Mouse (Mus musculus) 3T3-L1 (cell line): Measurements from ENCODE around the gene Pnrc2.

Experiments
- DNase-seq: peaks from one replicate; pipeline ENCODE4 v3.0.0-alpha.2; 2015; ENCODE audit warnings: low read depth, low spot score

The Pnrc2 gene

GRCm38 (mm10) chr4:135873526-135874202, at the start of gene Pnrc2:
Pnrc2 (minus strand) TSS chr4:135873850.
- DNase-seq, result peak; percentile 88

DNA sequence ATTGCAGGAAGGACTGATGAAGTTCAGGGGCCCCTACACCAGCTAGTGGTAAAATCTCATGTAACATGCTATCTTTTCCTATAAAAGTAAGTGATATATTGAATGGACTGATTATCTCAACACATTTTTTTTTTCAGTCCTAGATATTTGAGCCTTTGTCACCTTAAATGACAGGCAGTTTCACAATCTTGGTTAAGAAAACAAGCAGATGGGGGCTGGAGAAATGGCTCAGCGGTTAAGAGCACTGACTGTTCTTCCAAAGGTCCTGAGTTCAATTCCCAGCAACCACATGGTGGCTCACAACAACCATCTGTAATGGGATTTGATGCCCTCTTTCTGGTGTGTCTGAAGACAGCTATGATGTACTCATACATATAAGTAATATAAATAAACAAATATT, 48.5 kb upstream of the Pnrc2 start:
- no peak for DNase-seq

DNA sequence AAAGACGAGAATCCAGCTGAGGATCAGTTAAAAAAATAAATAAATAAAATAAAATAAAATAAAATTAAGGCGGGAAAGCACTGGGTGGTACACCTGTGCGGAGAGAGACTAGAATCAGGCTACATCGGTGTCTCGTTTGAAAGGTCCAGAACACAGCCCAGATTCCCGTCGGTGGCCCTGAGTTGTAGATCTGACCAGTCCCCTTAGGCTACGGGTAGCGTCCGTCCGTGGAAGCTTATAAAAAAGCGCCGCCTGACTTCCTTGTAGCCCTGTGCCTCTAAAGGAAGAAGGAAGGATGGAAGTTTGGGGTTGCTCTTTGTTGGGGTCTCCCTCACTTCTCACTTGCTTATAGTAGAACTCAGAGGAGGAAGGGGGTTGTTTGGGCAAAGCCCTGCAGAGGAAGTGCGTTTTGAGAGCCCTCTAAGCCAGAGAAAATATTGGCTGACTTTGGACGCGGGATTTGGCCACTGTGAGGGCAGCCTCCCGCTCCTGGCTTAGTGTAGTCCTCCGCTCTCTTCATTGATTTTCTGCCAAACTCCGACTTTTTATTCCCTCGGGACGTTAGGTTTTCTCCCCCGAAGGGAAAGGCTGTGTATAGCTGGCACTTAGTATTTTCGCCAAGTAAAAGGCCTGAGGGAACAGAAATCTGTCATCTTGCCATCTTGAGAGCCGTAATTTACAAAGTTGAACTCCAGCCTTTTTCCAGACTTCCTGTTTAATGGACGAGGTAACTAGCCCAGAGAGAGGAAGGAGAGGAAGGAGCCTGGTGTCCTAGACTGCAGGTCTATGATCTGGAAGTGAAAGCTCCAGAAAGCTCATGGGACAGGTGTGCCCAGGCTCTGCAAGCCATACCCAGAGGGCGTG, 47.8 kb upstream of the Pnrc2 start:
- peak; percentile 75 for DNase-seq

GRCm38 (mm10) chr4:135920304-135921241, 46.9 kb upstream of the Pnrc2 start, which contains the start of gene Fuca1:
Fuca1 (plus strand) TSS chr4:135920735.
- peak; percentile 94 for DNase-seq

- no peak for DNase-seq
These were observed 45.6 kb upstream of the Pnrc2 start for GRCm38 (mm10) chr4:135919280-135919639.

DNA sequence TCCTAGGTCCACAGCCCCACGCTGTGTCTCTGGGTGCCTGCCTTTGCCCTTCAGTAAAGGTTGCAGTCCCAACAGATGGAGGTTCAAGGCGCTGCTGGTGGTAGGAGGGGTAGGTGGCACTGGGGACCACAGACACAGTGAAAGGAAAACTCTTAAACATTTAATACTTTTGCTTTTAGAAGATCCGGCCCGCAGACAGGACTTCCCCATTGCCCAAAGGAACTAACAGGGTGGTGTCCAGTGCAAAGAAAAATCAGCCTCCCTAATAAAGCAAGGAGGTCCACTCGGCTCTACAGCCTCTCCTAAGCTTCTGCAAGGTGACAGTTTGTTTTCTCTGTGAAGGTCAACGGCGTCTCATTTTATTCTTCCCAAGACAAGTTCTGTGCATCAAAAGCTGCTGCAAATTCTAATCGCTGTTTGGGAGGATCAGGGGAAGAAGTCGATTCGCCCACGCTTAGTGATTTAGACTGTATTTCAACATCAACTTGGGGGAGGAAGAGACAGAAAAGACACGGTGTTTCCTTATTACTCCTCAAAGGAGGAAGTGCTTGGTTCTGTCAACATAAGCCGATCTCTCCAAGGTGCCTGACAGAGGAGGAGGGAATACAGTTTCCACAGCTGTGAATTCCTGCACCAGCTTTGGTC, 45.1 kb upstream of the Pnrc2 start:
- DNase-seq, result no peak

DNA sequence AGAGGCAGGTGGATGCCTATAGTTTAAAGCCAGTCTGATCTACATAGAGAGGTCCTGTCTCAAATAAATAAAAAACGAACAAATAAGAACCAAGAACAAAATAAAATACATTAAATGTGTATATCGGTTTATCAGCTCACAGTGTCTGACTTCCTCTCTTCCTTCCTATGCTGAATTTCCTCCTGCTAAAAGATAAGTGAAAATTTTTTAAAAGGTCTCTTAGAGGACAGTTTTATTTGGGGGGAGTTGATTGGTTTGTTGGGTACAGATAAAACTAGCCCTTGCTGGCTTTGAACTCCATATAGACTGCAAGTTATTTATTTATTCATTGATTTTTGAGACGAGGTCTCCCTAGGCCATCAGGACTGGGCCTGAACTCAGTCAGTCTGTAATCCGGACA, 39.8 kb upstream of the Pnrc2 start:
- no peak for DNase-seq

DNA sequence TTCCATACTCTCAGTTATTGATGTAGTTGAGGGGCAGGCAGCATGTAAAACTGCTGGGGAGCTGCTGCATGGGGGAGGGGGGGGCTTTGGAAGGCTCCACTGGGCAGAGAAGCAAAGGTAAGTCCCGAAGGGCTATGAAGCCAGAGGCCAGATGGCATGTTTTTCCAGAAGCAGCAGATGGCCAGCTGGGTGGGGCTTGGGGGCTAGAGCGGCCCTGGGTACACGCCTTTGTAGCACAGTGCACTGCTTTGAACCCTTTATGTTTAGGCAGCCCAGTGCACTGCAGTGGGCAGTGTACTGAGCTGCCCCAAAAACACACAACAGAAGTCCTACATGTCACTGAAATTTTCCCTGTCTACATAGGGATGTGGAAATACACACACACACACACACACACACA, 39.2 kb upstream of the Pnrc2 start:
- DNase-seq, result no peak

DNA sequence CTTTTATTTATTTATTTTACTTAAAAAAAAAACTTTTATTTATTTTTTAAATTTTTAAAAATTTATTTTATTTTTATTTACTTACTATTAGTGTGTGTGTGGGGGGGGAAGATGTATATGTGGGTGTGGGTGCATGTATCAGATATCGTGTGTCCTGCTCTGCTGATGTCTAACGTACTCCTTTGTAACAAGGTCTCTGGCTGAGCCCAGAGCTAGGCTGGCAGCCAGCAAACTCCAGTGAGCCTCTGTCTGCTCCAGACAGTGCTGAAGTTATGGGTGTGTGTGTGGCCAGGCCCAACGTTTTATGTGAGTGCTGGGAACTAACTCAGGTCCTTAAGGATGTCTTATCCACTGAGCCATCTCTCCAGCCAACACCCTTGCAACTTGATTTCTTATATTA, 38.5 kb upstream of the Pnrc2 start:
- DNase-seq, result no peak

- DNase-seq, result no peak
These were observed 37.9 kb upstream of the Pnrc2 start for GRCm38 (mm10) chr4:135911531-135911930.

DNA sequence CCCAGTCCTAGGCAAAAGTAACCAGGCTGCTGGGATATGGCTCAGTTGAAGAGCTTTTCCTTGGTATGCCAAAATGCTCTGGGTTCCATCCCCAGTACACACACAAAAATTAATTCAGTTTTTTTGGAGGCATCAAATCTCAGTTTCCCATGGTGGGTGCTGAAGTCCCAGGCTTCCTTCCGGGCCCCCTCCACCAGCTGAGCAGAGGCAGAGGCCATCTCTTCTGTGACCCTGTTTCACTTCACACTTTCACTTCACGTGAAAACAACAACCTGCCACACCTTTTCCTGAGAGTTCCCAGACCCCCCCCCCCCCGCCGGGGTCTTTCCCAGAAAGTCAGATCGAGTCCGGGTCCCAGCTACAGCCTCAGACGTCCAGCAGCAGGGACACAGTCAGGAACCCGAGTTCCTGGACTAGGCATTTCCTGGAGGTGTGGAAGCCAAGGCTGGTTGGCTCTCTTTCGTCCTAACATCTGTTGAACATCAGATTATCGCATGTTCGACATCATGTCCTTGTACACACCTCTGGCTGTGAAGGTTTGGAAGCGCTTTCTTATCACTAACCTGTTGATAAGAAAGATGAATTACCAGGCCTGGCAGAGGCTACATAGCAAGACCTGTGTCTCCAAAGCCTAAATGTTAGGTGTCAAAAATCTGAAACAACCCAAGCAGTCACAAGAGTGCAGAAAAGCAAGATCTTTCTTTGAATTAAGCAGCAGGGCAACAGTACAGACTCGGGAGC, 35.8 kb upstream of the Pnrc2 start:
- no peak for DNase-seq

- DNase-seq, result no peak
These were observed 33.0 kb upstream of the Pnrc2 start for GRCm38 (mm10) chr4:135906633-135907032.

GRCm38 (mm10) chr4:135904810-135905209, 31.2 kb upstream of the Pnrc2 start:
- DNase-seq, result no peak

GRCm38 (mm10) chr4:135902606-135903242, 29.1 kb upstream of the Pnrc2 start:
- DNase-seq, result no peak

DNA sequence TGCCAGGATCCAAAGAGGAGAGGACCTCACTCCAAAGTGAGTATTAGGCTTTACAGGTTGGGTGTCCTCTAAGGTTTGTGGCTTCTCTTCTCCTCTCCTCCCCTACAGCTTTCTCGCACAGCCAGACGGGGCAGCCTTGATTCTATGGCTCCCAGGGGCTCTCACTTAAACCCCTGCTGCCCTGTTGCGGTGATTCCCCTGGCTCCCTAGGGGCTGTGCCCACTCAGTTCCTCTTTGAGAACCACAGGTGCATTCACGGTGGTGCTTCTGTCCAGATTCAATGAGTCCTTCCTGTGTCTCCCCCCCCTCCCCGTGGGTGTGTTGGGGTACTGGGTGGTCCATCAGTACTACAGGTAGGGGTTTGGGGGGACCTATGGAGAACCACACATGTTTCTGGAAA, 26.4 kb upstream of the Pnrc2 start:
- no peak for DNase-seq

GRCm38 (mm10) chr4:135899050-135899448, 25.4 kb upstream of the Pnrc2 start:
- DNase-seq, result no peak

DNA sequence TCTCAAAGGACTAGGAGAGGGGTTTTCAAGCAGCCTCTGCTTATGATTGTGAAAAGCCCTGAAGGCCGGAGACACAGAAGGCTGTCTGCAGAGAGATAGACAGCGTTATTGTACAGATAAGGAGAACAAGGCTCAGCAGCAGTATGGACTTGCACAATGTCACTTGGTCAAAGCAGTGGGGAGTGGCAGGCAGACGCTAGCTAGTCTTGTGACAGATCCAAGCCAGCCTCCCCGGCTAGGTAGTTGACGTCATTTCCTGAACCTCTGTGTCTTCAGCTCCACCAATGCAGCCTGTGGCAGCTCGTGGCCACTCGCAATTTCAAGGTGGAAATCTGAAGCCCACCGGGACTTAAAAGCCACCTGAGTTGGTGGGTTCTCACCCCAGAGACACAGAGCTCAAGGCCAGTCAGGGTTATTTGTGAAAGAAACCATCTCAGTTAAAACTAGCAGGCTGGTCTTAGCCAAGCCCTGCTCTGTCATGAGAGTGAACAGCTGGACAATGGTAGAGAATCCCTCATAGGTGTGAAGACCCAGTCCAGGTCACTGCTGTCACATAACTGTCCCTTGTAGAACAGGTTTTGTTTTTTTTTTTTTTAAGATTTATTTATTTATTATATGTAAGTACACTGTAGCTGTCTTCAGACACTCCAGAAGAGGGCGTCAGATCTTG, 24.9 kb upstream of the Pnrc2 start:
- no peak for DNase-seq

DNA sequence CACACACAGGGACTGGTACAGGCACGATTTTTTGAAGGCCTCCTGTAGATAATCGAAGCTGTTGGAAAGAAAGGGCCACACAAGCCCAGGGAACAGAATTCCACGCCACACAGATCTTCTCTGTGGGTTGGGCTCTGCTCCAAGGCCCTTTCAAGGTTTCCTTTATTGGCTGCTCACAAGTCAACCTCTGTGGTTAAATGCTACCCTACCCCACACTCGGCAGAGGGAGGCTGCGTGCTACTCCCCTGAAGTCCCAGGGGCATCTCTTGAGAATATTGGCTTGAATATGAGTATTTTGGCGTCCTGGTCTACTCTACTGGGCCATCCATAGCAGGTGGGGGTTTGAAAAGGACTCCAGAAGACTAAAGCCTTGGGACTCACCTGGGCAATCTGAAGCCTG, 22.5 kb upstream of the Pnrc2 start:
- DNase-seq, result no peak

DNA sequence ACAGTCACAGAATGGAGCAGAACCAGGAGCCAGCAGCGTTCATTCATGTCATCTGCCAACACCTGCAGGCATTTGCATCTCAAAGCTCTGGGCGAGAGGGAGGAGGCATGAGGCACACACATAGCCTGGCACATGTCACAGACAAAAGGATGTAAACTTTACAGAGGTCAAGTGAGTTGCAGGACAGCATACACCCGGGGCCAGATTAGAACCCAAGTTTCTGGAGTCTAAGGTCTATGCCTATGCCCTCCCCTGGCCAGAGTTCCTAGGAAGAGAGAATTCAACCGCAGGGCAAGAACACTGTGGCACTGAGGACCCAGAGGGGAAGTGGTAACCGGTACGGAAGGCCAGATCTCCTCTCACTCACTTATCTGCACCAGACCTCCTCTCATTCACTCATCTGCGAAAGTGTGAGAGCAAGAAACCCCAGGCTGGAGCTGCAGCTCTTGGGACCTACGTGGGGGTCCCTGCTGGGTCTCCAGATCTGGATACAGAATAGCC, 21.5 kb upstream of the Pnrc2 start, which contains the start of gene Cnr2:
Gene Cnr2, plus strand, starts transcription at position 324 of the 501 bp plus-strand sequence.
- no peak for DNase-seq
